In genomic region chr1:121773988-121774387, GRCm38 (mm10) we compare ENCODE assay signal across 14 mouse cellular contexts.
"Had no signal": no experiment of that assay in that cellular context is flagged by ENCODE, and none has a peak within 500 bp of the region (broad histone marks: within the 10 kb centered on the region; RNA-seq: fewer than 3 reads in every experiment).

No protein-coding gene starts in this region.

- ATAC-seq: midbrain, embryonic 16.5 days had no signal

- DNase-seq: lung, adult 18-20 months; lung, embryonic 14.5 days; lung, postnatal 10 days; lung, postnatal 4 days; midbrain, embryonic 14.5 days; retina, postnatal 1 day; right cerebral cortex, adult 18-20 months; right cerebral cortex, postnatal 25 days; right cerebral cortex, postnatal 4 days; spleen, adult 18-20 months; thymus, adult 18-20 months; thymus, postnatal 14 days; thymus, postnatal 36 days had no signal
